27 mouse cellular contexts compared by ENCODE assay signal in genomic region chr6:127657152-127657551, GRCm38 (mm10).
DNase-seq lines count a peak whose midpoint lies in the region; ATAC-seq and TF ChIP-seq lines count a peak whose summit lies in the region.
"Had no signal": no experiment of that assay in that cellular context is flagged by ENCODE, and none has a peak within 500 bp of the region (broad histone marks: within the 10 kb centered on the region; RNA-seq: fewer than 3 reads in every experiment).

No protein-coding gene starts in this region.

- H3K36me3 ChIP-seq in hindbrain, postnatal 0 days (ENCODE audit: insufficient read depth, low read length), result no peaks in the 10 kb centered on the region
- H3K36me3 ChIP-seq: forebrain, embryonic 12.5 days; hindbrain, embryonic 12.5 days; limb, embryonic 12.5 days; liver, embryonic 15.5 days; midbrain, embryonic 12.5 days; neural tube, embryonic 12.5 days; stomach, embryonic 15.5 days had no signal

- peak; percentile 13 for DNase-seq in gastrocnemius, postnatal 25 days
- DNase-seq in gastrocnemius, adult 8-10 months (ENCODE audit: low spot score in 2 of 2), result no peak
- peak; percentile 75 for DNase-seq in 3134 (ENCODE audit: extremely low read depth, insufficient read length, low spot score)
- peak; percentile 76 for DNase-seq in 3T3-L1 (ENCODE audit: low read depth, low spot score)
- peak; percentile 2 for DNase-seq in c-Kit-positive CD71-positive TER-119-positive erythroid progenitor cells, embryonic 14.5 days (ENCODE audit: low spot score)
- DNase-seq in hindbrain, postnatal 0 days (ENCODE audit: low spot score), result no peak
- DNase-seq: cerebellum, adult 2 months; cerebellum, postnatal 14 days; forebrain, postnatal 0 days; gastrocnemius, postnatal 36 days; heart, adult 18-20 months; heart, postnatal 36 days; kidney, adult 9 months; kidney, postnatal 10 days; layer of hippocampus, adult 9-11 months; lung, embryonic 14.5 days had no signal

- no peaks in the 10 kb centered on the region for H3K4me1 ChIP-seq in hindbrain, postnatal 0 days (ENCODE audit: insufficient read depth, low read length)
- H3K4me1 ChIP-seq: hindbrain, embryonic 12.5 days; limb, embryonic 12.5 days; liver, embryonic 15.5 days; neural tube, embryonic 12.5 days; stomach, embryonic 15.5 days had no signal

- H3K9me3 ChIP-seq in hindbrain, postnatal 0 days (ENCODE audit: low read length), result peaks cover 4% of the 10 kb centered on the region; the same call in 1 of the 2 replicates
- H3K9me3 ChIP-seq: forebrain, embryonic 12.5 days; liver, embryonic 15.5 days; midbrain, embryonic 12.5 days; stomach, embryonic 15.5 days had no signal

- 92% methylated on average over 11 of the region's 11 CpGs for WGBS in hindbrain, postnatal 0 days

- no peak overlapping the region for H3K4me3 ChIP-seq in hindbrain, postnatal 0 days (ENCODE audit: low read length)
- H3K4me3 ChIP-seq: erythroblast, embryonic 14.5 days; forebrain, embryonic 12.5 days; hindbrain, embryonic 12.5 days; limb, embryonic 12.5 days; liver, embryonic 15.5 days; midbrain, embryonic 12.5 days; myocyte; neural tube, embryonic 12.5 days; stomach, embryonic 15.5 days had no signal

- no peak overlapping the region for H3K27ac ChIP-seq in hindbrain, postnatal 0 days
- H3K27ac ChIP-seq: forebrain, embryonic 12.5 days; hindbrain, embryonic 12.5 days; limb, embryonic 12.5 days; liver, embryonic 15.5 days; midbrain, embryonic 12.5 days; neural tube, embryonic 12.5 days; stomach, embryonic 15.5 days had no signal

- H3K27me3 ChIP-seq in hindbrain, postnatal 0 days (ENCODE audit: insufficient read depth, low read length), result no peaks in the 10 kb centered on the region
- H3K27me3 ChIP-seq: forebrain, embryonic 12.5 days; hindbrain, embryonic 12.5 days; liver, embryonic 15.5 days; midbrain, embryonic 12.5 days; neural tube, embryonic 12.5 days; stomach, embryonic 15.5 days had no signal

- no peak for TF ChIP-seq CTCF in hindbrain, postnatal 0 days (IDR thresholded peaks at IDR 0.05; ENCODE audit: low read depth)

- no peak overlapping the region for H3K4me2 ChIP-seq in hindbrain, postnatal 0 days (ENCODE audit: low read depth, low read length)
- H3K4me2 ChIP-seq: forebrain, embryonic 12.5 days; heart, embryonic 11.5 days; hindbrain, embryonic 12.5 days; limb, embryonic 12.5 days; liver, embryonic 15.5 days; lung, embryonic 14.5 days; midbrain, embryonic 12.5 days; neural tube, embryonic 12.5 days; stomach, embryonic 15.5 days had no signal

- ATAC-seq in hindbrain, postnatal 0 days, result no peak
- ATAC-seq: forebrain, postnatal 0 days; intestine, postnatal 0 days had no signal

- H3K9ac ChIP-seq in hindbrain, postnatal 0 days (replicated peaks; ENCODE audit: low read length), result no peak overlapping the region
- H3K9ac ChIP-seq: forebrain, embryonic 12.5 days; forebrain, postnatal 0 days; hindbrain, embryonic 12.5 days; limb, embryonic 12.5 days; liver, embryonic 15.5 days; lung, embryonic 14.5 days; midbrain, embryonic 12.5 days; neural tube, embryonic 12.5 days; stomach, embryonic 15.5 days had no signal

Comparison
In these comparisons a context has a peak if more than half of its experiments do, and no peak if none do; other contexts are left out.
1. DNase-seq: peak in gastrocnemius, postnatal 25 days (single experiment), 3134 (single experiment), 3T3-L1 (single experiment) and c-Kit-positive CD71-positive TER-119-positive erythroid progenitor cells, embryonic 14.5 days (single experiment); none in gastrocnemius, adult 8-10 months (0 of 2) and hindbrain, postnatal 0 days (single experiment).